Mouse (Mus musculus) heart, postnatal 25 days (tissue): ENCODE measurements at regions not wholly inside any gene's neighbourhood (a gene's known extent, or its start where the extent isn't known, plus 50 kb on each side); places are given as distances from the start of the nearest gene placed in this dataset.
A peak's percentile ranks its signal among the peaks of the same experiment; 100 is the strongest.

ENCODE experiments used
- DNase-seq: peaks from one replicate; pipeline ENCODE4 v3.0.0; 2022; ENCODE audit warnings: low spot score
- intact Hi-C: fragments of 180-260 bp; cut with DNase I; formaldehyde crosslinking; loops from one replicate; pipeline ENCODE4 v1.15.1; 2025

DNA sequence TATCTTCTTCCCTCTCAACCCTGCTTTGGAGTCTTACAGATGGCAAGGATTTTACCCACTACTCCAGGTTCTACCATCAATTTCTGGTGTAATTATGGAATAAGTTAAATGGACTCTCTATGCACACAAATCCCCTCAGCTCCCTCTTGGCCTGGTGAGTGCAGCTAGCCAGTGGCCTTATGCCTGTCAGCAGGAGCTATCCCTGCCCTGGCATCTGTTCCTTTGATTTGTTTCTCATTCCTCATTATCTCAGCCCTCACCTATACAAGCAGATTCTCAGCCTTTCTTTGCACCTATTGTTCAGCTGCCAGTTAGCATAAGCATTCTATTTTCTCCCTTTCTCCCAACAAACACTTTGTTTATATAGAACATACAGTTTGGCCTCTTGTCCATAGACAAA is 150.3 kb downstream of the Rnf152 start:
- intact Hi-C loops = no loop called here
- no peak for DNase-seq

DNA sequence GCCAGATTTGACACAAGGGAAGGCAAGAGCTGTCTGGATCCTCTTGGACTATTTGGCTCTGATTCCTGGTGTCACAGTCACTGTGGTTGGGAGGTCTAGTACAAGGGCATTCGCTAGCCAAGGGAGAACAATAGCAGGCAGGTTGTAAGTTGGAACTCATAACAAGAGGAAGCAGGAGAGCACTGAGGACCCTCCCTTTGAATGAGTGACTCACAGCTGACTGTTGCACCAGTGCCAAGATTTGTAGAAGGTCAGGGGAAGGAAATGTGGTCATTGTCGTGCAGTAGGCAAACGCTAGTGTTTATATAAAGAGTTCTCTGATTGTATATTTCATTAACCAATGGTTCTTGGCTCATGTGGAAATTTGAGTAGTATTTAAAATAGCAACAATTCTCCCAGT is 157.2 kb downstream of the Rnf152 start:
- peak; percentile 49 for DNase-seq

DNA sequence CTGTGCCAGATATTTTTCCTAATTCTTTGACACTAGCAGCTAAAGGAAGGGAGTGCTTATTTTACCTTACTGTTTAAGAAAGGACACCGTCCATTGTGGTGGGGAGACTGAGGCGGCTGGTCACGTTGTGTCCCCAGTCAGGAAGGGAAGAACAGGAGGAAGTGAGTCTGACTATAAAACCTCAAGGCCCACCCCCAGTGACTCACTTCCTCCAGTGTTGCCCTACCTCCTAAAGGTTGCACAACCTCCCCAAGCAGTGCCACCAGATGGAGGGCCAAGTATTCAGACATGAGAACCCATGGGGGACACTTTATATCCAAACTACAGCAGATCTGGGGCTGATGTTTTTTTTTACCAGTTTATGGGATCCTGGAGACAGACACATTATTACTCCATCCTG is 165.4 kb downstream of the Rnf152 start:
- DNase-seq = no peak
- intact Hi-C loops = no loop called here

More for the DNA sequence above, 157.2 kb downstream of the Rnf152 start:
- intact Hi-C loops = loop anchor here (5.0 kb wide), 2 partner anchors 107 to 163 kb away; no protein-coding TSS in a partner anchor

DNA sequence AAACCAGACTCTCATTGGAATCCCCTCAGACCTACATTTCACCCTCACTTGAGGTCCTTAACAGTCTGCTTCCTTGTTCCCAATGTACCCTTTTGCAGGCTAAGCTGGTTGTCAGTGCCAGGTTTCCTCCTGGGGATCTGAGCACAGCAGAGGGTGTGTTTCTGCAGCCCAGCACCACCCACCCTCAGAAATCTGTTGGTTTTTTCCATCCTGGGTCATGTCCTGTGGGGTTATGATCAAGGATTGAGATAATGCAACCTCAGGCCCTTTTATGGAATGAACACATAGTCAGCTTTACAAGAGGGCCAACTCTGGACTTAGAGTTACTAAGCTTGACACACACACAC is 167.6 kb downstream of the Rnf152 start:
- DNase-seq = no peak
- intact Hi-C loops = no loop called here

DNA sequence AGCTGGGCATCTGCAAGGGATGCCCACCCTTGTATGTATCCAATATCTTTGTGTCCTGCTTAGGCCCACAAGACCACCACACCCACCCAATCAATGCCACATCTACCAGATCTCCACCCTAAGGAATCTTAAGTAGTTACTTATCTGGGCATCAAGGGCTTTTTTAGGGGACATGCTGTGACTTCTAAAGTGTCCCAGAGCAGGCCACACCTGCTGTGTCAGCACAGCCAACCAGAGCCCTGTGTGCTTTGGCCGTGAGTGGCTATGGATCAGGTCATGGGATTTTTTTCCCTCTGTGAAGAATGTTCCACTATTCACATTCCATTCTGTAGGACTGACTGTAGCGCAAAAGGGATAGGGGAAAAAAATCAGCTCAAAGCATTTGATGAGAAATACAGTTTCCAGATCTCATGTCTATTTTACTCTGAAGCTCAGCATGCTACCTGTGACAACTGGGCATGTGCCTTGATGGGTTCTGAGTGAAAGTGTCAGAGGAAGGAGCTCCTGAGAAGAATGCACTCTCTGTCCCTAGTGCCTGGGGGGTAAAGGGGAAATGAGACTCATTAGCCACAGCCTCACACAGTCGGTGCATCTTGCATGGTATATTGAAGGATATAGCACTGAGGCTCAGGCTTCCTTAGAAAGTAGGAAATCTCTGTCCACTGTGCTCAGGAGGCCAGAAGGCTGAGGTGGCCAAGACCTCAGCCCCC is 168.1 kb downstream of the Rnf152 start:
- intact Hi-C loops = no loop called here
- no peak for DNase-seq

DNA sequence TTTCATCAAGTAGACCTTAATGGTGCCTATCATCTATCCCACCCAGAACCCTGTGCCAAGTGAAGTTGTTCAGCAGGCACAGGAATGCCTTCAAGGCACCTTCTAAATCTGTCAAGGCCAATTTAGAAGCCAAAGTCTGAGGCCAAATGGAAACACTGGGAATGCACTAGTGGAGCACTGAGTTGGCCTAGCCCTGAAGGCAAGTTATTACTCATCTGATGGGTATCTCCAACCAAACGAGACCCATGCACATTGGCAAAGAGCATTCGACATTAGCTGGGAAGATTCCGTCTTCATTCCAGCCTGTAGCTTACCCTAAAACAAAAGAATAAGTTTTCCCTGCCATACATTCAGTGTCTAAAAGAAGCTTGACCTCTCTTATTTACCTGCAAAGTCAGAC is 172.0 kb downstream of the Rnf152 start:
- intact Hi-C loops = no loop called here
- DNase-seq = no peak

DNA sequence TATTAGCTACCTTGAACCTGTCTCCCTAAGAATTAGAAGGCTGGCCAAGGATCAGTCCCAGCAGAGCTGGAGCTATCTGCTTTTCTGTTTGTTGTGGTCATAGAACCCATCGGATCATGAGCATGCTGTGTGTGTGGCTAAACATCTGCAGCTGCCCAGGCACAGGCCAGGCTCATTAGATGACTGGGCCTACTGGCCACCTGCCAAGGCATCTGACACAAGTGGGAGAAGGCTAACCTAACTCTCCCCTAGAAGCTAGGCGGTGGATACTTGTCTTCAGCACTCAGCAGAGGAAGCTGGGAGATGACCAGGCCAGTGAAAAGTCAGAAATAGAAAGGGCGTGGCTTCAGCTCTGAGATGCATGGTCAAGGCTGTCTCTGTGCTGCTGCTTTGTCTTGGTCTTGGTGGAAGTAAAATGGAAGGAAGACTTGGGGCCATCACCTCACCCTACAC is 177.1 kb downstream of the Rnf152 start:
- peak; percentile 10 for DNase-seq
- intact Hi-C loops = no loop called here

DNA sequence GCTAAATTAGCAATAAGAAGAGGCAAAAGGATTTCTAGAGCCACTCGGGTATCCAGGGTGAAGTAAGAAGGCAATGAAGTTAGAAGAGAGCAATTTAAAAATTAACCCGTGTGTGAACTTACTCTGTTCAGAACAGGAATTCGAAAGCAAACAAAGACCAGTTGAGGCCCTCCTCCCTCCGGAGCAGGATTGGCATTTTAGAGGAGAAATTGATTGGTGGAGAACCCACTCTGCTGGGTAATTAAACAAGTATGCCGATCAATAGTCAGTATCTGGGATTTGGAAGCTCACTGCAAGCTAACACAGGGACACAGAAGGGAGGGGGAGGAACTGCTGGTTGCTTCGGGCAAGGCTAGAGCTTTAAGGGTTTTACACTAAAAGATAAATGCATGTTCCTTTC is 177.7 kb downstream of the Rnf152 start:
- intact Hi-C loops = no loop called here
- DNase-seq = no peak

DNA sequence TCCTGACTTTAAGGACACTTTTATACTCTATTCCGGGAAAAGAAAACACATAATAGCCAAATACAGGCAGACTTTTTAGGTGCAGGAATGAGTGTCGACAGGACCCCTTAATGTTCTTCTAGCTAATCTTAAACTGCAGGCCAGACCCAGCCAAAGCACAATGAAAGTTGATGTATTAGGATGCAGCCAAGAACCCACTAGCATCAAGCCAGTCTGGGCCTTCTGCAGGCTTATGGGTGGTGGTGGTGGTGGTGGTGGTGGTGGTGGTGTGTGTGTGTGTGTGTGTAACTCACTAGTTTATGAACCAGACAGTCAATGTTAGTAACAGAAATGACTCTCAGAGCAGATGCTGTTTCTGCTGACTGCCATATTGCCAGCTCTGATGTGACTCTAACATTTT is 178.6 kb downstream of the Rnf152 start:
- DNase-seq = no peak
- intact Hi-C loops = no loop called here

DNA sequence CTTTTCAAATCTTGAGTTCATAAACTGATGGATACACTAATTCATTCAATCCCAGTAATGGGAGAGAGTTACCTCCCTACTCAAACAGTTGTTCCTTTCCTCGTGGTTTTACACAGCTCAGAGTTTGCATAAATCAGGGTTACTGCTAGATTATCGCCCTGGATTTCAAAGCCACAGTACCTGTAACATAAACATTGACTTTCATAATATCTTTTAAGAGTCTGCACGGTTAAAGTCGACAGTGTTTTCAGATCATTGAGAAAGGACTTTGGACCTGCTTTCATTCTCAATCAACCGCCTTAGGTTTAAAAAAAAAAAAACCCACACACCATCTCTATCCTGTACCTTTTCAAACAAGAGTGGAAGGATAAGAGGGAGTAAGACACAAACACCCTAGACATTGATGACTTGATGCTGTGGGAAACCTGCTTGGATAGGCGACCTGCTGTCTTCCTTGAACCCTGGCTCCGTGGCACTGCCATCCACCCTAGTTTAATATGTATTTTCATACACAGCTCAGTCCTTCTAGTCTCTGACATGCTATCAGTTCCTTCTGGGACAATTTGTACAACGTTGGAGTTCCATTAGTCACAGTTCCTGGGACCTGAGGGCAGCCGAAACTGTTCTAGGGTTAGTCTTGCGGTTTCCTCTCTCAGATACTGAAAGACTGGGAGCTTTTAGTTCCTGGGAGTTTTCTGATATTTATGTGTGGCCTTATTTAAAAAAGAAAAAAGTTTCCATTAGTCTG is 179.3 kb downstream of the Rnf152 start:
- DNase-seq = no peak
- intact Hi-C loops = no loop called here

DNA sequence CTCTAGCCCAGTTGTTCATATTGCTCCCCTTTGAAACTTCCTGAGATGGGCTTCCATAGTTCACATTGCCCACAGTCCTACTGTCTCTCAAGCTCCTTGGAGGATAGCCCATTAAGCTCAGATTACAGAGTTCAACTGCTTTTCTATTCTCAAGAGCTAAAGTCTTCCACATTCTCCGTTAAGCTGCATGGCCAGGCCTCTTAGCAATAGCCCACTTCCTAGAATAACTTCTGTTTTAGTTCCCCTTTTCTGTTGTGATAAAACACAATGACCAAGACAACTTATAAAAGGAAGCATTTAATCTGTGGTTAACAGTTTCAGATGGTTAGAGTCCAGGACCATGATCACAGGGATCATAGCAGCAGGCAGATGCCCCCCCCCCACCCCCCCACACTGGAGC is 185.5 kb downstream of the Rnf152 start:
- no peak for DNase-seq
- intact Hi-C loops = no loop called here

DNA sequence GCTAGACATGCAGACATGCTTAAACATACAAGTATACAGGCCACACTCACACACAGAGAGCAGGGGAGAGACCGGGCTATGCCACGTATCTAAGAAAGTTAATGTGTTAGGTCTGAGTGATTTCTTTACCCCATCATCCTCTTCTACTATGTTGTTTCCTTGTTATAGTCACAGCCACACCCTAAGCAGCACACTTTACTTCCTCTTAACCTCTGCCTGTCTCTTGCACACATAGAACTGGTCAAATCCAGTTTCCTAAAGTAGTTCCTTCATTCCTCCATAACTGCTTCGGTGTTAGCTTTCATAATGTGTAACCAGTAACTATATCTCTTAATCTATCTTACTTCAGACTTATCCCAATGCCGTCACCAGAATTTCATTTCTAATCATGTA is 186.4 kb downstream of the Rnf152 start:
- intact Hi-C loops = no loop called here
- no peak for DNase-seq

DNA sequence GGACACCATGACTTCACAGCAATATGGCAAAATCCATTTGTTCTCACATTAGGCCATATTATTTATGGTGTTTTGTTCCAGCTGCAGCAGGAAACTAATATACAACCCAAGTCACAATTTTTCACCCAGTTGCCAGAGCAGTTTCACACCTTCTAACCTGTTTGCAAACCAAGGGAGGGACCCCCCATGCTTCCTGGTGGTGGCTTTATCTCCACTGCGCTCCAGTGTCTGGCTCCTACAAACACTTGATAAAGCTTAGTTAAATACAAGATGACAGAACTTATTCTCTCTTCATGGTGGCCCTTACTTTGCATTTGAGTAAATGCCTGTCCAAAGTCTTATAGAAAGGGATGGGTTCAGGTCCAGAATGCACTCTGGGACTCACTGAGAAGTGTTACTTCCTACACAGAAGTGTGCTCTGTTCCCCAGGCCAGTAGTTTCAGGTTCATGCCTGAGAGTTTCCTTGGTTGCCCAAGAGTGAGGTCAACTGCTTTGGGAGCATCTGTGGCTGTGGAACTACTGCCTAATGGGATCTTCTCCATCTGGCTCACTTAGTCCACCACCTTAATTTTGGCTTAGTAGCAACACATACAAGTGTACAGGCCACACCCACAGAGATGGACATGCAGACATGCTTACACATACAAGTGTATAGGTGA is 186.9 kb downstream of the Rnf152 start:
- intact Hi-C loops = no loop called here
- no peak for DNase-seq

DNA sequence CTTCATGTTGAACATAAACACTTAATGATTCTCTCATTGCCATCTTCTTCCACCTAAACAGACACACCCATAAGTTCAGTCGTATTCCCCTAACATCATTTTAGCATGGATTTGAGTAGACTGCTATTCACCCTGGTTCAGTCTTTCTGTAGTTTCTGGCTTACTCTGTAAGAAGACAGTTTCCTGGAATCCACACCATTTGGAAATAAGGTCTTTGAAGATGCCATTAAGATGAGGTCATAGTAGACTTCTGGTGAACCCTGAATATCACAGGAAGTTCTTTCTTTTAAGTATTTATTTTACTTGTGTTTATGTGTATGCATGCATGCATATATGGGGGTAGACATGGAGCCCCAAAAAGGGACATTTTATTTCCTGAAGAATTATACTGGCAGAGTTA is 187.7 kb downstream of the Rnf152 start:
- DNase-seq = no peak
- intact Hi-C loops = no loop called here

DNA sequence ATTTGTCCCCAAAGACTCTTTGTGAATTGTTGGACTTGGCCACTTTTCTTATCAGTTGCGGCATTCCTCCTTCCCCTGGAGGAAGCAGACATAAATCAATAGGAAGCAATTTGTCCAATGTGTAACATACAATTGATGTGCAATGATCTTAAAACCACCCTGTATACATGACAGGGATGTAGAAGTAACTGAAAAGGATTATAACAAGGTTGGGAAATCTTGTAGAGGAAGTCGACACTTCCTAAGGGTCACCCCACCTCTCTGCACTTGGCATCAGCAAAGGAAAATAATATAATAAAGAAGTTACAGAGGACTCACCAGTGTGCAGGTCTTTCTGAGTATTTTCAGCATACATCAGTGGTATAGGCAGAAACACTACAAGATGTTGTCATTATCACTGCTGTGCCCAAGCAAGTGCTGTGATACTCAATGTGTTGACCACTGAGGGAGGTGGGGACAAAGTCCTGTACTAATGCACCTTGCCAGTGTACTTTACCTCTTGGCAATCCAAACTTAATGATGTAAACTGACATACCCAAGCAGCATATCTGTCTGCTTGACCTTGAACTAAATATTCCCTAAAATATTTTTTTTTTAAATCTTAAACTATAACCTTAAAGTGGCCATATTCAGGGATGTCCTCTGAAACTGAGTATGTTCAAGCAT is 198.9 kb downstream of the Rnf152 start:
- intact Hi-C loops = no loop called here
- DNase-seq = no peak

DNA sequence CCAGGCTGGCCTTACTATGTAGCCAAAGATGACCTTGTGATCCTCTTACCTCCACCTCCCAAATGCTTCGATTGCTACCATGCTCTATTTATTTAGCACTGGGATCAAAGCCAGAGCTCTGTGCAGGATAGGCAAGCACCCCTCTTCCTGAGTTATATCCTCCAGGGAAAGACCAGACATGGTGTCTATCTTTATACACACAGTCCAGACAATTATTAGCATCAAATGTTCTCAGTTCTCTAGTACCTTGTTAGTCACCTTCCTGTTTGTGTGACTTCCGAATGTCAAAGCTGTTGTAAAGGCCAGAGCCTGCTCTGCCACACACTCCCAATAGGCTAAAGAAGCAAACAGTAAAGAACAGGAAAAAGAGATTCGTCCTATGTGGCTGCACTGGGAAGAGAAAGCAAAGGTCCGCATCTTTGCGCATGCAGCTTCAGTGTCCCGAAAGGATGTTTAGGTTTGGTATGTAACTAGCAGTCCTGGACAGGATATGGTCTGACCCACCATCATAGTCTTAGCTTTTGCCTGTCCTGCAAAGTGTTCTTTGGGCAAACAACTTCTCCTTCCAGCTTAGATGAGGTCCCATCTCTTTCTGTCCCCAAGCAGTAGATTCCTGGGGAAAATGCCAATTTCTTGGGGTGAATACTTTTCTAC is 204.2 kb downstream of the Rnf152 start:
- no peak for DNase-seq
- intact Hi-C loops = no loop called here

DNA sequence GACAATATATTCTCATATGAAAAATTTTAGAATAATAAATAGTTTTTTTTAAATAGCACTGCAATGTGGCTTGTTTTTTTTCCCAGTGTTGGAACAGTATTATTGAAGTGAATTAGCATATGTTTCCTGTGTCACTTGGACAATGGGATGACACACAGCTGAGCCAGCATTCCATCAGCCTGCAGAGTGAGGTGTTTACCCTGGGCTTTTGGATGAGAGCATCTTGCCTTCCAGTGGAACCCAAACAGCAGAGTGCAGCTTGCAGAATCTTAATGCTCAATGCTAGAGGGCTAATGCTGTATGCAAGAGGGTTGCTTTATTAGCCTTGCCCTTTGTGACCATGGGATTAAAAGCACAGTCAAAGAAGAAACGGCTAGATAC is 205.1 kb downstream of the Rnf152 start:
- DNase-seq = no peak

DNA sequence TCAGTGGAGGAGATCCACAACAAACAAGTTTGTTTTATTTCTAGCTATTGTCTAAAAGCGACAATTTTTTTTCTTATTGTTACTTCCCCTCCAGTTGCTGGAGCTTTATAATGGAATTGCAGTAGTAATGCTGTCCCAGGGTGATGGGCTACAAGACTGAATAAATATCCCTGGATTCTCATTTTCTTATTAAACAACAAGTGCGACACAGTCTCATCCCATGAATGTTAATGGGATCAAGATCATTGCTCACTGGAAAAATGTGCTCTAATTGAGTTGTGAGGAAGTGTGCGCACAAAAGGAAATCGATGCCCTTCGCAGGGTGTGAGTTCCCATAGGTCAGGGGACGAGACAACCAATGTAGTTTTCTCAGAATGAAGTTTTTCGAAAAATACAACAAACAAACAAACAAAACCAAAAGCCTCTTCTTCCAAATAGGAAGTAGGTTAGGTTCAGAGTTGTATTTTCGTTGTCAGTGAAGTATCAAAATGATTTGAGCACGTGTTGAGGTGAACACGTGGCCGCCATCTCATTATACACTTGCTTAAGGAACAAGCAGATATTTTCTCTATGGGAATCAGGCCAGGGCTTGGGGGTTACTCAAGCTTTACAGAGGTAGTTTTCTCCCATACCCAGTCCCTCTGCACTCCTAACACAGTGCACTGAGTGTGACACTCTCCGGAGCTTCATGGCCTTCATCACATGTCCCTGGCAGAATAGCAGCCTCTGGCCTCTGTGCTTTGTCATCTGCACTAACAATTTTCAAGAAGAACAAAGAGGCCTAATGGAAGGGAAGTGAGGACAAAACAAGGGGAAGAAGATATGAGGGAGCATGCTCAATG is 205.7 kb downstream of the Rnf152 start:
- intact Hi-C loops = no loop called here
- no peak for DNase-seq

More for the DNA sequence above, 205.1 kb downstream of the Rnf152 start:
- intact Hi-C loops = no loop called here

DNA sequence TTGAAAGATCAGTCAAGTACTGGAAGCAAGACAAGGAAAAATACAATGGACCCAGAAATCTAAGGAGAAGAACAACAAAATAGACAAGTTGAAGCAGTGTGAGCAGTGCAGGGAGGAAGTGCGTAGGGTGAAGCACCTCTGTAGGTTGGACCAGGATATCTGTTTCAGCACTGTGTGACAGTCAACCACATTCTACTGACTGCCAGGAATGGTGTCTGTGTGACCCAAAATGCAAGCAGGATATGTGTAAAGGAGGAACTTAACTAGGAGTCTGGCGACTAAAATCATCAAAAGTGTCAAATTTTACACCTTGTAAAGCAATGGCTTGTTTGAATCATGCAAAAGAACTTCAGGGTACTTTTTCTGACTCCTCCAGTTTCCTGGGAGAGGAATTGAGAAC is 207.7 kb downstream of the Rnf152 start:
- DNase-seq = no peak
- intact Hi-C loops = no loop called here
